Mouse (Mus musculus) testis, adult 2 months (tissue): ENCODE results near the gene Efcab12.

Source experiments
- CTCF ChIP-seq: fragments of 200-500 bp; IDR thresholded peaks from 2 replicates; pipeline ENCODE4 v1.5.1; 2012; ENCODE audit warnings: low read depth, mild to moderate bottlenecking, inconsistent platforms, low read length, moderate library complexity; ENCODE audit not compliant: control insufficient read depth, insufficient read depth, insufficient replicate concordance
- POLR2A ChIP-seq: fragments of 200-500 bp; IDR thresholded peaks from 2 replicates; pipeline ENCODE4 v1.6.1; 2012; ENCODE audit warnings: low read depth, mild to moderate bottlenecking, inconsistent platforms, low read length, moderate library complexity; ENCODE audit not compliant: control insufficient read depth

GRCm38 (mm10) chr6:115791842-115792686 is 46.1 kb downstream of the Efcab12 start:
- TF ChIP-seq CTCF, result no peak
- no peak for TF ChIP-seq POLR2A
